Mouse (Mus musculus) thymus, adult 18-20 months (tissue): Measurements from ENCODE around the gene Rab33b.
"Not testable (repeated sequence)": the region's sequence is repeated elsewhere in the genome, so short reads cannot be mapped to it uniquely, and the experiment has no call there.

ENCODE experiments used
- DNase-seq, 2 experiments: peaks; one replicate each; pipeline ENCODE4 v3.0.0; 2022; ENCODE audit warnings: mixed read lengths in 2 of 2

Rab33b gene

GRCm38 (mm10) chr3:51483741-51484359 lies at the start of gene Rab33b:
Gene Rab33b (plus strand): TSS chr3:51483920.
- DNase-seq: peak; percentile 92 to 93

GRCm38 (mm10) chr3:51434364-51434763 lies 49.4 kb upstream of the Rab33b start:
- not testable (repeated sequence) for DNase-seq

GRCm38 (mm10) chr3:51434871-51435595 lies 48.7 kb upstream of the Rab33b start:
- DNase-seq: no peak

GRCm38 (mm10) chr3:51468530-51468929 lies 15.2 kb upstream of the Rab33b start:
- DNase-seq: no peak

GRCm38 (mm10) chr3:51475706-51476105 lies 8.0 kb upstream of the Rab33b start:
- no peak for DNase-seq

GRCm38 (mm10) chr3:51479893-51480292 lies 3.8 kb upstream of the Rab33b start:
- no peak for DNase-seq

- peak in 1 of 2 experiments; percentile 16 for DNase-seq
Observed at GRCm38 (mm10) chr3:51481059-51481458, 2.7 kb upstream of the Rab33b start.

GRCm38 (mm10) chr3:51481881-51482280 lies 1.8 kb upstream of the Rab33b start:
- DNase-seq: no peak

GRCm38 (mm10) chr3:51482781-51483180 lies 939 bp upstream of the Rab33b start:
- no peak for DNase-seq

GRCm38 (mm10) chr3:51484370-51484769 lies 650 bp downstream of the Rab33b start:
- DNase-seq: no peak

GRCm38 (mm10) chr3:51485347-51485746 lies 1.6 kb downstream of the Rab33b start:
- no peak for DNase-seq

- DNase-seq: no peak
Observed at GRCm38 (mm10) chr3:51486491-51487195, 2.9 kb downstream of the Rab33b start.

- no peak for DNase-seq
Observed at GRCm38 (mm10) chr3:51490088-51490753, 6.5 kb downstream of the Rab33b start.

- no peak for DNase-seq
Observed at GRCm38 (mm10) chr3:51493272-51493838, 9.6 kb downstream of the Rab33b start.

GRCm38 (mm10) chr3:51494466-51494865 lies 10.7 kb downstream of the Rab33b start:
- no peak for DNase-seq

- no peak for DNase-seq
Observed at GRCm38 (mm10) chr3:51495646-51496045, 11.9 kb downstream of the Rab33b start.

- no peak for DNase-seq
Observed at GRCm38 (mm10) chr3:51497978-51498377, 14.3 kb downstream of the Rab33b start.

- no peak for DNase-seq
Observed at GRCm38 (mm10) chr3:51498659-51499058, 14.9 kb downstream of the Rab33b start.

- DNase-seq: no peak
Observed at GRCm38 (mm10) chr3:51499876-51500275, 16.2 kb downstream of the Rab33b start.

- no peak for DNase-seq
Observed at GRCm38 (mm10) chr3:51504385-51504952, 20.7 kb downstream of the Rab33b start.

GRCm38 (mm10) chr3:51505465-51505864 lies 21.7 kb downstream of the Rab33b start:
- DNase-seq: no peak

- DNase-seq: peak; percentile 53 to 67
Observed at GRCm38 (mm10) chr3:51510903-51511302, 27.2 kb downstream of the Rab33b start.

GRCm38 (mm10) chr3:51511983-51512382 lies 28.3 kb downstream of the Rab33b start:
- DNase-seq: no peak
